Mouse (Mus musculus) spleen, postnatal 36 days (tissue): ENCODE data around the gene Plek.

Experiments
- DNase-seq, 2 experiments: peaks; one replicate each; pipeline ENCODE4 v3.0.0; 2022; ENCODE audit warnings: low spot score in 2 of 2, mixed read lengths in 1 of 2

The Plek gene

GRCm38 (mm10) chr11:17000353-17001334, 51.5 kb downstream of the Plek start:
- no peak for DNase-seq

- no peak for DNase-seq
These were observed 52.2 kb downstream of the Plek start for GRCm38 (mm10) chr11:16999933-17000332.

- DNase-seq: no peak
These were observed 52.8 kb downstream of the Plek start for GRCm38 (mm10) chr11:16999387-16999786.

GRCm38 (mm10) chr11:16997465-16997864, 54.7 kb downstream of the Plek start:
- DNase-seq: no peak

- DNase-seq: no peak
These were observed 55.4 kb downstream of the Plek start for GRCm38 (mm10) chr11:16996818-16997217.

- no peak for DNase-seq
These were observed 59.3 kb downstream of the Plek start for GRCm38 (mm10) chr11:16992880-16993279.

GRCm38 (mm10) chr11:16989885-16990284, 62.3 kb downstream of the Plek start:
- DNase-seq: no peak

- DNase-seq: peak in 1 of 2 experiments; percentile 13
These were observed 64.3 kb downstream of the Plek start for GRCm38 (mm10) chr11:16987745-16988328.

- DNase-seq: peak in 1 of 2 experiments; percentile 12
These were observed 65.5 kb downstream of the Plek start for GRCm38 (mm10) chr11:16986550-16987187.

GRCm38 (mm10) chr11:16978161-16978707, 73.9 kb downstream of the Plek start:
- peak; percentile 63 to 74 for DNase-seq

GRCm38 (mm10) chr11:16977611-16978010, 74.6 kb downstream of the Plek start:
- peak; percentile 60 to 69 for DNase-seq

GRCm38 (mm10) chr11:16976937-16977336, 75.2 kb downstream of the Plek start:
- DNase-seq: peak; percentile 48 to 53

- no peak for DNase-seq
These were observed 79.1 kb downstream of the Plek start for GRCm38 (mm10) chr11:16973086-16973485.

- no peak for DNase-seq
These were observed 80.2 kb downstream of the Plek start for GRCm38 (mm10) chr11:16972027-16972426.

- peak; percentile 29 to 51 for DNase-seq
These were observed 82.5 kb downstream of the Plek start for GRCm38 (mm10) chr11:16969650-16970049.

- DNase-seq: peak; percentile 46 to 66
These were observed 84.4 kb downstream of the Plek start for GRCm38 (mm10) chr11:16967806-16968205.

GRCm38 (mm10) chr11:16958520-16958919, 93.7 kb downstream of the Plek start:
- DNase-seq: no peak

GRCm38 (mm10) chr11:16957030-16957429, 95.2 kb downstream of the Plek start:
- no peak for DNase-seq

GRCm38 (mm10) chr11:16956115-16956862, 95.9 kb downstream of the Plek start:
- DNase-seq: no peak

- DNase-seq: no peak
These were observed 100.5 kb downstream of the Plek start for GRCm38 (mm10) chr11:16951761-16952010.

GRCm38 (mm10) chr11:16950976-16951760, 101.0 kb downstream of the Plek start, which contains the start of gene Fbxo48:
TSS of gene Fbxo48 (plus strand) at chr11:16951375.
- DNase-seq: peak; percentile 96 to 99
